Mouse (Mus musculus) forebrain, embryonic 16.5 days (tissue): Measurements from ENCODE around the gene Dusp1. TPM values are rescaled to one million over a fixed set of nuclear protein-coding genes. Genes with fewer than 3 reads are reported as not detected.

Experiments
- ATAC-seq: fragments of 200-750 bp; cut with Nextera tagmentation; 2 replicates; pipeline ENCODE4 v1.8.0; 2017; ENCODE audit warnings: mild to moderate bottlenecking, moderate library complexity
- H3K27ac ChIP-seq: fragments of 300-500 bp; sonication (generic); 2 replicates; pipeline ENCODE4 v1.5.1; 2014; ENCODE audit warnings: low read length, control low read depth
- H3K27me3 ChIP-seq: fragments of 300-500 bp; sonication (generic); replicated peaks from 2 replicates; pipeline ENCODE4 v1.6.1; 2014; ENCODE audit warnings: low read length; ENCODE audit not compliant: control insufficient read depth, insufficient read depth
- H3K36me3 ChIP-seq: fragments of 300-500 bp; sonication (generic); 2 replicates; pipeline ENCODE4 v1.6.1; 2014; ENCODE audit not compliant: control insufficient read depth, insufficient read depth
- H3K4me1 ChIP-seq: fragments of 300-500 bp; sonication (generic); replicated peaks from 2 replicates; pipeline ENCODE4 v1.6.1; 2014; ENCODE audit warnings: low read length; ENCODE audit not compliant: control insufficient read depth, insufficient read depth
- H3K4me2 ChIP-seq: fragments of 300-500 bp; sonication (generic); 2 replicates; pipeline ENCODE4 v1.6.1; 2014; ENCODE audit warnings: mild to moderate bottlenecking, low read length, control low read depth
- H3K4me3 ChIP-seq: fragments of 300-500 bp; sonication (generic); replicated peaks from 2 replicates; pipeline ENCODE4 v1.5.1; 2014; ENCODE audit warnings: mild to moderate bottlenecking, low read length, control low read depth
- H3K9ac ChIP-seq: fragments of 300-500 bp; sonication (generic); replicated peaks from 2 replicates; pipeline ENCODE4 v1.6.1; 2014; ENCODE audit warnings: low read depth, low read length, control low read depth
- H3K9me3 ChIP-seq: fragments of 300-500 bp; sonication (generic); 2 replicates; pipeline ENCODE4 v1.6.1; 2016; ENCODE audit warnings: low read length; ENCODE audit not compliant: control insufficient read depth
- WGBS: fragments of 180-500 bp; shearing (Covaris S2); extraction: QIAGEN DNeasy Blood & Tissue Kit; methylation state at CpG from one replicate; pipeline ENCODE4 v1.1.7; 2014; 5-methylcytosine and 5-hydroxymethylcytosine counted together
- polyA plus RNA-seq: library from polyadenylated mRNA; unstranded; fragments of >200 nt; fragmentation: Nextera tagmentation; extraction: Ambion mirVana; gene quantifications from 2 replicates; pipeline ENCODE4 v1.2.1, GENCODE M21; 2015

Dusp1 gene
- polyA plus RNA-seq, 1 experiment from 2014 or later = 44.1 TPM

DNA sequence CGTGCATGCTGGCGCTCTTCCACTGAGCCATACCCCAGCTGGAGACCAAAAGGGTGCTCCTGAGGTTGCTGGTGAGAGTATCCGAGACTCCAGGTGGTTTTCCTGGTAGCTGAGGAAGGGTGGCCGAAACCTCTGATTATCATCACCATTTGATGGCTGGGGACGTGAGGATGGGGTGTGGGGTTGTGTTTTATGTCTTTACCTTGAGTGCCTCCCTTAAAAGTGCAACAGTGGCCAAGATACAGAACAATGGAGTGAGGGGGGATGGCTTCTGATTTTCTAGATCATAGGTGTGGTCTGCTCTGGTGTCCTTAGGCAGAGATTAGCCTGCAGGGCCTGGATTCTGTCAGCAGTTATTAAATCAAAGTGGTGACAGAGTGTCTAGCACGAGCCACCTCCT is 17.5 kb upstream of the Dusp1 start:
- no peaks in the 10 kb centered on the region; the same call in 1 of the 2 replicates for H3K36me3 ChIP-seq
- peaks cover 14% of the 10 kb centered on the region for H3K4me1 ChIP-seq
- no peak overlapping the region for H3K27ac ChIP-seq
- no peaks in the 10 kb centered on the region for H3K9me3 ChIP-seq
- 95% methylated on average over 6 of the region's 6 CpGs for WGBS
- H3K4me2 ChIP-seq = no peak overlapping the region
- ATAC-seq = no peak
- no peak overlapping the region for H3K9ac ChIP-seq
- H3K4me3 ChIP-seq = no peak overlapping the region
- H3K27me3 ChIP-seq = no peaks in the 10 kb centered on the region

DNA sequence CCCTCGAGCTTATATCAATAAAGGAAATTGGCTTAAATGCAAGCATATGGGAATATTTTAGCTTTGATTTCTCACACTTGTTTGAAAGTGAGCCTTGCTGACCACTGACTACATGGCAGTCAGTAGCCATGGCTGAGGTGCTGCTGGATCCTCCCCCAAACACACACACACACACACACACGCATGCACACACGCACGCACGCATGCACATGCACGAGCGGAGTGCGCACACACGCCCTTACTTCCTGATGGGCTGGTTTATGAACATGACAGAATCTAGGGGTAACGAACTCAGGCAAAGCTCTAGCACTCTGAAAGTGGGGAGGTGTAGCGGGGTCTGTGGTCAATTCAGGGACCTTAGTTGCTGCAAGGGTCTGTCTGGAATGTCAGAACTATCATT is 16.8 kb upstream of the Dusp1 start:
- Histone ChIP-seq H3K27me3 (no peaks in the 10 kb centered on the region), H3K4me3 (no peak overlapping the region), H3K36me3 (no peaks in the 10 kb centered on the region; the same call in 1 of the 2 replicates), H3K27ac (no peak overlapping the region), H3K9ac (no peak overlapping the region), H3K9me3 (no peaks in the 10 kb centered on the region), H3K4me2 (no peak overlapping the region), H3K4me1 (peaks cover 10% of the 10 kb centered on the region)
- ATAC-seq = no peak
- WGBS = 96% methylated on average over 11 of the region's 11 CpGs

DNA sequence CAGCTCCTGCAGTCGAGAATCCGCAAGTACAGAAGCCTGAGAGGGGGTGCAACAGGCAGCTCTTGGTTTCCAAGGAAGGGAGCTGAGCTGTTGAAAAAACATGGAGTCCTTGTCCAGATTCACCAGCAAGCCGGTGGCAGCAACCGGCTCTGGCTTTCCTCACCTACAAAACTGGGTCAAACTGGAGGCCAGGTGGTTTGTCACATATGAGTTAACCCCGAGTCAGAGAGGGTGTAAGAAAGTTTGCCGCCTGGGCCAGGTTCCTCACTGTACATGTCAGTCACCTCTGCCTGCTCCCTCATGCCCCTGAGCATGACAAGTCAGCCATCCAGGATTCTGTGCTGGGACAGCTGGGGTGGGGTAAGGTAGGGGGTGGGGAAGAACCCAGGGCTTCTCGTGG is 16.2 kb upstream of the Dusp1 start:
- no peaks in the 10 kb centered on the region for H3K9me3 ChIP-seq
- 89% methylated on average over 7 of the region's 7 CpGs for WGBS
- no peaks in the 10 kb centered on the region; the same call in 1 of the 2 replicates for H3K36me3 ChIP-seq
- H3K4me2 ChIP-seq = no peak overlapping the region
- ATAC-seq = no peak
- peaks cover 10% of the 10 kb centered on the region for H3K4me1 ChIP-seq
- H3K4me3 ChIP-seq = no peak overlapping the region
- H3K27me3 ChIP-seq = no peaks in the 10 kb centered on the region
- no peak overlapping the region for H3K27ac ChIP-seq
- H3K9ac ChIP-seq = no peak overlapping the region

DNA sequence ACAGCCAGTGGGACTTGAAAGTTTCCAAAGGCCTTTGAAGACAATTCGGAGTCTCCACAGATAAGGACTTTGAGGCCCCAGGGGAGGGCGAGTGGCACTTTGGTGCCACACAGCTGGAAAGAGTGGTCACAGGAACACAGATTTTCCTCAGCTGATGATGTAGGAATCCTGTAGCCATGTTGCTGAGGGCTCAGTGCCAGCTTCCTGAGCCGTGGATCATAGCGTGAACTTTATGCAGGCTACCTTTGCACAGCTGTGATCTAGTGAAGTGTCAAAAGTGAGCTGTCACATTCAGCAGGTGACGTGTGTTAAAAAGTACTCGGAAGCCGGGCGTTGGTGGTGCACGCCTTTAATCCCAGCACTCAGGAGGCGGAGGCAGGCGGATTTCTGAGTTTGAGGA is 15.4 kb upstream of the Dusp1 start:
- 84% methylated on average over 11 of the region's 11 CpGs for WGBS

DNA sequence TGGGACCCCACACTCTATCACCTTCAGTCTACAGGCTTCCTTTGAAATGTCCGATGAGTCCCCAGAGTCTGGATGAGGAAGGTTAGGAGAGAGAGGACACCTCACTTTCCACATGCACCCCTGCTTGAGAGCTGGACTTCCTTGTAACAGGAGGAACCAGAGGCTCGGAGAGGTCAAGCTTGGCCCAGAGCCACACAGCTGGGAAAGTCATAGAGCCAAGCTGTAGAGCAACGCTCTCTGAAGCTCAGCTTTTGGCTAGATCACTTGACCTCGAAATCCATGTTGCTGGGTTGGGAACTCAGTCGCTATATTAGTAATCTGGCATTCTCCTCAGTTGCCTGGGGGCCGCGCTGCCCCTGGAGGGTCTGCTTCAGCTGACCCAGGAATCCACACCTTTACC is 14.9 kb upstream of the Dusp1 start:
- H3K9me3 ChIP-seq = no peaks in the 10 kb centered on the region
- H3K4me3 ChIP-seq = no peak overlapping the region
- WGBS = 87% methylated on average over 7 of the region's 7 CpGs
- ATAC-seq = no peak
- no peak overlapping the region for H3K9ac ChIP-seq
- no peak overlapping the region for H3K27ac ChIP-seq
- peaks cover 10% of the 10 kb centered on the region for H3K4me1 ChIP-seq
- H3K36me3 ChIP-seq = no peaks in the 10 kb centered on the region; the same call in 1 of the 2 replicates
- H3K27me3 ChIP-seq = no peaks in the 10 kb centered on the region
- H3K4me2 ChIP-seq = no peak overlapping the region

More for the DNA sequence above, 15.4 kb upstream of the Dusp1 start:
- no peak overlapping the region for H3K4me2 ChIP-seq
- H3K27me3 ChIP-seq = no peaks in the 10 kb centered on the region
- H3K4me1 ChIP-seq = peaks cover 10% of the 10 kb centered on the region
- no peak overlapping the region for H3K9ac ChIP-seq
- no peak for ATAC-seq
- H3K36me3 ChIP-seq = no peaks in the 10 kb centered on the region; the same call in 1 of the 2 replicates
- no peak overlapping the region for H3K4me3 ChIP-seq
- H3K27ac ChIP-seq = no peak overlapping the region
- no peaks in the 10 kb centered on the region for H3K9me3 ChIP-seq

DNA sequence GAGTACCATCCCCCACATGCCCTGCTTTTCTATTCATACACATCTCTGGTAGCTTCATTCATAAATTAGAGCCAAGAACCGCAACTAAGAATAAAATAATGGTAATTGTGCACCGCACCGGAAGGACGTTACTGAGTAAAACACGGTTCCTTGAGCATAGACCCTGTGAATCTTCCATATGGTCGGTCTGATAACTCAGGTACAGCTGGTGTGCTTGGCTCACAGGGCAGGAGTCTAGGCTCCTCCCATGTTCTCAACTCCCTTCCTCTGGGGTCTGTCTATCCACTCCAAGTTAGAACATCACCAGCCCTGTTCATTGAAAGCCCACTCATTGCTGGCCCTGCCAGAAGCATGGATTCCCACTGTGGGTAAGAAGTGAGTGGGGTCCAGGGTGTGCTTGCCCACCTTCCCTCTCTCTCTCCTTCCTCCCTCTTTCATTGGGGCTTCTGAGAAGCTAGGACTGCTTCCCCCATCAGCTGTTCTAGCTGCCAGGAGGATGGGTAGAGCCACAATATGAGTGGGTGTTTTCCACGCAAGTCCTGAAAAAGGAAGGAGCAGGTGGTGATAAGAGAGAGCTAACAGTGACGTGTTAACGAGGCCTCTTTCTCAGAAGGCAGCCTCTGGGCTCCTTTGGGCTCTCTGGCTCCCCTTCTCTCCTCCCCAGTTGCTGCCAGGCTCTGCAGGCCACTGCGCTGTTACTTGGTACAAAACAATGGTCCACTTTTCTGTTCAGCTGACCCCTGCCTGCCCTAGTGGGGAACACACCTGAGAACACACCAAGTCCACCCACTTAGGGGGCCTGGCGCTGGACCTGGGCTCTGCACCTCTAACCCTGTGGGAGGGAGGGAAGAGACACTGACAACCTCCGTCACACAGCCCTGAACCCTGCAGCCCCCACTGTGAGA is 14.1 kb upstream of the Dusp1 start:
- Histone ChIP-seq H3K9me3 (no peaks in the 10 kb centered on the region), H3K36me3 (no peaks in the 10 kb centered on the region; the same call in 1 of the 2 replicates), H3K4me2 (no peak overlapping the region), H3K4me3 (no peak overlapping the region), H3K27me3 (no peaks in the 10 kb centered on the region), H3K9ac (no peak overlapping the region), H3K4me1 (peaks cover 10% of the 10 kb centered on the region), H3K27ac (no peak overlapping the region)
- no peak for ATAC-seq
- WGBS = 64% methylated on average over 12 of the region's 12 CpGs

DNA sequence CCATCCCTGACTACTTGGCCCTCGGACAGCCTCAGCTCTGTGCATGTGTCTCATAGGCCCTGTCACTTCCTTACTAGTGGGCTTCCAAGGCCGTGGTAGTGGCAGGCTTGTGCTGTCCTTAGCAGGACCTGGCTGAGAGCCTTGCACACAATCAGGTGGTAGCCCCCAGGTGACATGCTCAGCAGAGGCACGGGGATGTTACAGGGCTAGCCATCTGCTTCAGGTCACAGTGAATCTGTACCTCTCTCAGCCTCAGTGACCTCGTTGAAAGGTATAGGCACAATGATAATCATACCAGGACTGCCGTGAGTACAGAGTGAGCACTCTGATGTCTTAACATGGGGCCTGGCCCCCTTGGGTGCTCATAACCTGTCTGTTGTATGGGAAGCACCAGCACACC is 12.8 kb upstream of the Dusp1 start:
- 89% methylated on average over 5 of the region's 5 CpGs for WGBS
- H3K27me3 ChIP-seq = no peaks in the 10 kb centered on the region
- H3K9ac ChIP-seq = no peak overlapping the region
- peaks cover 3% of the 10 kb centered on the region; the same call in 1 of the 2 replicates for H3K36me3 ChIP-seq
- no peaks in the 10 kb centered on the region for H3K9me3 ChIP-seq
- no peak for ATAC-seq
- H3K4me3 ChIP-seq = no peak overlapping the region
- no peak overlapping the region for H3K4me2 ChIP-seq
- H3K27ac ChIP-seq = no peak overlapping the region
- H3K4me1 ChIP-seq = peaks cover 10% of the 10 kb centered on the region

DNA sequence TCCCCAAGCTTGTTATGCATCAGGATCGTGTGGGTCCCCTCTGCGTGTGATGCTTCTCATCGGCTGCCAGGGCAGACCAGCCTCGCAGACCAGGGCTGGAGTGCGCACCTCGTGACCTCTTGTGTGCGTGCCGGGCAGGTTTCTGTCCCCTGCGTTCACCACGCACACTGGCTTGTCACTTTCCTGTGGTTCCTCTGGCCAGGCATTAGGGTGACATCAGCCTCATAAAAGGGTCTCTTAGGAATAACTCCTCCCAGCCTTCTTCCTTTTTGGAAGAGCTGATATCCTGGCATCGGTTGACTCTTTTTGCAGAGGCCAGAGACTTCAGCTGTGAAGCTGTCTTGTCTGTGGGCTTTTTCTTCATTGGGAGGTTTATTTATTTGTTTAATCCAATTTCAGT is 12.2 kb upstream of the Dusp1 start:
- H3K27me3 ChIP-seq = no peaks in the 10 kb centered on the region
- H3K9me3 ChIP-seq = no peaks in the 10 kb centered on the region

DNA sequence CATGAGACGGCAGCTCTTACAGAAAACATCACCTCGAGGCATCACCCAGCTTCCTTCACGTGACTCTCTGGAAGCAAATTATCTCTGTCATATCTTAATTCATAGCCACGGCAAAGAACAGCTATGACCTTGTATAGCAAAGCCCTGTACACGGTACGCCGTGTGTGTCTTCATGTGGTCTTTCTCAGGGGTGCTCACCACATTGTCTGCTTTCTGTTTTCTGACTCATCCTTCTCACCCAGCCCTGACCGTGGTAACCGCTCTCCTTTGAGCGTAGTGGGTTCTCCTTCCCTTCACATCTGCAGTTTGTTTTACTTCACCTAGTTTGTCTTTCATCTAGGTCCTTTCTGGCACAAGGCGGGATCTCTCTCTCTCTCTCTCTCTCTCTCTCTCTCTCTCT is 10.3 kb upstream of the Dusp1 start:
- Histone ChIP-seq H3K4me1 (peaks cover 10% of the 10 kb centered on the region), H3K4me2 (no peak overlapping the region), H3K36me3 (peaks cover 16% of the 10 kb centered on the region), H3K9me3 (no peaks in the 10 kb centered on the region), H3K27me3 (no peaks in the 10 kb centered on the region), H3K27ac (no peak overlapping the region), H3K9ac (no peak overlapping the region), H3K4me3 (no peak overlapping the region)
- no peak for ATAC-seq
- 92% methylated on average over 11 of the region's 11 CpGs for WGBS

More for the DNA sequence above, 12.2 kb upstream of the Dusp1 start:
- WGBS = 89% methylated on average over 11 of the region's 11 CpGs
- no peak for ATAC-seq
- H3K27ac ChIP-seq = no peak overlapping the region
- H3K4me3 ChIP-seq = no peak overlapping the region
- no peak overlapping the region for H3K9ac ChIP-seq
- H3K4me2 ChIP-seq = no peak overlapping the region
- peaks cover 10% of the 10 kb centered on the region for H3K4me1 ChIP-seq
- H3K36me3 ChIP-seq = peaks cover 6% of the 10 kb centered on the region
